Mouse (Mus musculus) lung, embryonic 14.5 days (tissue): ENCODE data around the gene Cntnap5c. TPM values are rescaled to one million over a fixed set of nuclear protein-coding genes. Genes with fewer than 3 reads are reported as not detected.

ENCODE experiments used
- ATAC-seq: fragments of 200-750 bp; cut with Nextera tagmentation; 2 replicates; pipeline ENCODE4 v1.8.0; 2017; ENCODE audit warnings: mild to moderate bottlenecking, moderate TSS enrichment, moderate library complexity; ENCODE audit not compliant: insufficient read depth
- DNase-seq: peaks from one replicate; pipeline ENCODE4 v3.0.0-alpha.2; 2015
- H3K27ac ChIP-seq: fragments of 300-500 bp; sonication (generic); 2 replicates; pipeline ENCODE4 v1.5.1; 2014; ENCODE audit warnings: low read depth, mild to moderate bottlenecking, moderate library complexity
- H3K27me3 ChIP-seq: fragments of 300-500 bp; sonication (generic); 2 replicates; pipeline ENCODE4 v1.6.1; 2014; ENCODE audit warnings: low read length, control low read depth; ENCODE audit not compliant: insufficient read depth
- H3K36me3 ChIP-seq: fragments of 300-500 bp; sonication (generic); 2 replicates; pipeline ENCODE4 v1.6.1; 2014; ENCODE audit warnings: control low read depth; ENCODE audit not compliant: insufficient read depth
- H3K4me1 ChIP-seq: fragments of 300-500 bp; sonication (generic); 2 replicates; pipeline ENCODE4 v1.6.1; 2014; ENCODE audit warnings: antibody characterized with exemption, control low read depth; ENCODE audit not compliant: insufficient read depth
- H3K4me2 ChIP-seq: fragments of 300-500 bp; sonication (generic); 2 replicates; pipeline ENCODE4 v1.6.1; 2014; ENCODE audit warnings: mild to moderate bottlenecking
- H3K4me3 ChIP-seq: fragments of 300-500 bp; sonication (generic); 2 replicates; pipeline ENCODE4 v1.5.1; 2014; ENCODE audit warnings: low read depth, low read length
- H3K9ac ChIP-seq: fragments of 300-500 bp; sonication (generic); 2 replicates; pipeline ENCODE4 v1.6.1; 2014
- H3K9me3 ChIP-seq: fragments of 300-500 bp; sonication (generic); 2 replicates; pipeline ENCODE4 v1.6.1; 2016; ENCODE audit warnings: low read depth, low read length, control low read depth
- CTCF ChIP-seq: IDR thresholded peaks from 2 replicates; pipeline ENCODE4 v1.5.1; 2016; ENCODE audit warnings: antibody characterized with exemption, low read depth
- WGBS: fragments of 180-500 bp; shearing (Covaris S2); extraction: QIAGEN DNeasy Blood & Tissue Kit; methylation state at CpG from one replicate; pipeline ENCODE4 v1.1.7; 2014; 5-methylcytosine and 5-hydroxymethylcytosine counted together
- polyA plus RNA-seq: library from polyadenylated mRNA; unstranded; fragments of >200 nt; fragmentation: Nextera tagmentation; extraction: Ambion mirVana; gene quantifications from 2 replicates; pipeline ENCODE4 v1.2.1, GENCODE M21; 2014

Cntnap5c gene
- polyA plus RNA-seq, 1 experiment from 2014 or later, result not detected

GRCm38 (mm10) chr17:58041178-58041577 is 271.8 kb downstream of the Cntnap5c start:
- H3K27ac ChIP-seq, result no peak overlapping the region

DNA sequence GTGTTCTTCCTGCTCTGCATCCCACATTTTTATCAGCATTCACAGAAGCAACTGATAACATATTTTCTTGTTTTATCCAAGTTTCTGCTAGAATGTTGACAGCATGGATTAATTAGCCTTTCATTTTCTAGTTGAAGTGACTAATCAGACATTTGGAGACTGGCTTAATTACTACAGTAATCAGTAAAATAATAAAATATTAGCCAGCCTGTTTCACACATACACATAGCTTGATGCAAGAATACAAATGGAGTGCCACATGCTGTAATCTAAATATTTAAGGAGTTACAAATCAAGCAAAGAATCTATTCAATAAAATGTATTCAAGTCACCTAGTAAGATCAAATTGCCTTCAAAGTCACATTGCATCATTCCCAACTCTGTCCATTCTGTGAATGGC is 275.8 kb downstream of the Cntnap5c start:
- H3K4me2 ChIP-seq, result no peak overlapping the region
- no peak overlapping the region for H3K9ac ChIP-seq
- no peaks in the 10 kb centered on the region for H3K4me1 ChIP-seq
- H3K4me3 ChIP-seq, result no peak overlapping the region
- no peak for TF ChIP-seq CTCF
- H3K27me3 ChIP-seq, result no peaks in the 10 kb centered on the region
- ATAC-seq, result no peak
- H3K9me3 ChIP-seq, result no peaks in the 10 kb centered on the region
- no peak for DNase-seq
- no peaks in the 10 kb centered on the region for H3K36me3 ChIP-seq
- H3K27ac ChIP-seq, result no peak overlapping the region

More at GRCm38 (mm10) chr17:58041178-58041577, 271.8 kb downstream of the Cntnap5c start:
- H3K9ac ChIP-seq, result no peak overlapping the region
- DNase-seq (peak; percentile 75), ATAC-seq (peak; percentile 97)
- H3K9me3 ChIP-seq, result no peaks in the 10 kb centered on the region
- no peaks in the 10 kb centered on the region for H3K36me3 ChIP-seq
- no peaks in the 10 kb centered on the region for H3K27me3 ChIP-seq
- H3K4me1 ChIP-seq, result no peaks in the 10 kb centered on the region
- H3K4me3 ChIP-seq, result no peak overlapping the region
- 53% methylated on average over 2 of the region's 2 CpGs for WGBS
- TF ChIP-seq CTCF, result no peak
- H3K4me2 ChIP-seq, result no peak overlapping the region

GRCm38 (mm10) chr17:58069912-58070311 is 300.5 kb downstream of the Cntnap5c start:
- no peak for ATAC-seq
- TF ChIP-seq CTCF, result no peak
- no peak overlapping the region for H3K9ac ChIP-seq

GRCm38 (mm10) chr17:58082676-58083075 is 313.3 kb downstream of the Cntnap5c start:
- H3K4me2 ChIP-seq, result no peak overlapping the region
- H3K9me3 ChIP-seq, result no peaks in the 10 kb centered on the region
- H3K27me3 ChIP-seq, result no peaks in the 10 kb centered on the region
- no peaks in the 10 kb centered on the region for H3K36me3 ChIP-seq
- ATAC-seq (no peak), DNase-seq (no peak)
- no peak overlapping the region for H3K27ac ChIP-seq
- 86% methylated on average over 1 of the region's 1 CpGs for WGBS
- H3K4me3 ChIP-seq, result no peak overlapping the region
- no peak overlapping the region for H3K9ac ChIP-seq
- no peak for TF ChIP-seq CTCF
- H3K4me1 ChIP-seq, result no peaks in the 10 kb centered on the region

More at GRCm38 (mm10) chr17:58069912-58070311, 300.5 kb downstream of the Cntnap5c start:
- no peak for DNase-seq
- Histone ChIP-seq H3K4me2 (no peak overlapping the region), H3K9me3 (no peaks in the 10 kb centered on the region), H3K4me3 (no peak overlapping the region), H3K36me3 (no peaks in the 10 kb centered on the region), H3K27ac (no peak overlapping the region), H3K27me3 (no peaks in the 10 kb centered on the region), H3K4me1 (no peaks in the 10 kb centered on the region)
- WGBS, result 82% methylated on average over 7 of the region's 7 CpGs

DNA sequence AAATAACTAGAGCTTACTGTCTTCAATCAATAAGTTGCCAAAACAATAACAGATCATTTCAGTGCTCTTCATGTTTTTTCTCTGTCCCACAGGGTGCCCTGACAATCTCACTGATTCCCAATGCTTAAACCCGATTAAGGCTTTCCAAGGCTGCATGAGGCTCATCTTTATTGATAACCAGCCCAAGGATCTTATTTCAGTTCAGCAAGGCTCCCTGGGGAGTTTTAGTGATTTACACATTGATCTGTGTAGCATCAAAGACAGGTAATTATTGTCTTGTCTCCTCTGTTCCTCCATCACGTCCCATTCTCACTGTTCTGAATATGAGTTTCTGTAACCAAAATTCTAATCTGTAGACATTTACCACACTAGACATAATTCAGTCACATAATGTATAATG is 335.1 kb downstream of the Cntnap5c start:
- Histone ChIP-seq H3K36me3 (no peaks in the 10 kb centered on the region), H3K27me3 (no peaks in the 10 kb centered on the region), H3K9ac (no peak overlapping the region), H3K4me1 (no peaks in the 10 kb centered on the region), H3K4me2 (no peak overlapping the region), H3K27ac (no peak overlapping the region), H3K9me3 (no peaks in the 10 kb centered on the region), H3K4me3 (no peak overlapping the region)
- DNase-seq (no peak), ATAC-seq (no peak)
- no peak for TF ChIP-seq CTCF
- 74% methylated on average over 2 of the region's 2 CpGs for WGBS

DNA sequence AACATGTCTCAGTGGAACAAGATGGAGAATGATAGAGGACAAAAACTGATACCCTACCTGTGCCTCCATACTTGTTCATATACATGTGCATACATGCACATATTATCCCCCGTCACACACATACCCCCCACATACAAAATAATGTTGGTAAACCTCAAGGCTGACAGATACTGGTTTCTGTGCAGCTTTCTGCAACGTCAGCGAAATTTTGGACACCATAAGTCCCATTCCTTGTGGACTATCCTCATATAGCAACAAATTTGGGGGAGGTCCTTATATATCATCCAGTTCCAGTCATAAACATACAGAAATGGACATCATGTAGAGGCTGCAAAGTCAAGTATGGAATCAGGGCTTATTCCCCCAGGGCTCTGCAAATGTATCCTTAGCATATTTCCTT is 338.5 kb downstream of the Cntnap5c start:
- ATAC-seq, result no peak
- H3K36me3 ChIP-seq, result no peaks in the 10 kb centered on the region
- no peak for DNase-seq
- no peak overlapping the region for H3K27ac ChIP-seq
- no peaks in the 10 kb centered on the region for H3K9me3 ChIP-seq
- no peak overlapping the region for H3K9ac ChIP-seq
- no peak overlapping the region for H3K4me2 ChIP-seq
- WGBS, result 92% methylated on average over 3 of the region's 3 CpGs
- TF ChIP-seq CTCF, result no peak
- no peak overlapping the region for H3K4me3 ChIP-seq
- no peaks in the 10 kb centered on the region for H3K4me1 ChIP-seq
- no peaks in the 10 kb centered on the region for H3K27me3 ChIP-seq

GRCm38 (mm10) chr17:58108335-58108734 is 339.0 kb downstream of the Cntnap5c start:
- no peak for TF ChIP-seq CTCF
- ATAC-seq, result no peak
- no peak for DNase-seq
- no peaks in the 10 kb centered on the region for H3K36me3 ChIP-seq
- H3K27ac ChIP-seq, result no peak overlapping the region
- H3K27me3 ChIP-seq, result no peaks in the 10 kb centered on the region
- 61% methylated on average over 1 of the region's 1 CpGs for WGBS
- no peaks in the 10 kb centered on the region for H3K9me3 ChIP-seq
- no peak overlapping the region for H3K9ac ChIP-seq
- H3K4me1 ChIP-seq, result no peaks in the 10 kb centered on the region
- H3K4me2 ChIP-seq, result no peak overlapping the region
- H3K4me3 ChIP-seq, result no peak overlapping the region

DNA sequence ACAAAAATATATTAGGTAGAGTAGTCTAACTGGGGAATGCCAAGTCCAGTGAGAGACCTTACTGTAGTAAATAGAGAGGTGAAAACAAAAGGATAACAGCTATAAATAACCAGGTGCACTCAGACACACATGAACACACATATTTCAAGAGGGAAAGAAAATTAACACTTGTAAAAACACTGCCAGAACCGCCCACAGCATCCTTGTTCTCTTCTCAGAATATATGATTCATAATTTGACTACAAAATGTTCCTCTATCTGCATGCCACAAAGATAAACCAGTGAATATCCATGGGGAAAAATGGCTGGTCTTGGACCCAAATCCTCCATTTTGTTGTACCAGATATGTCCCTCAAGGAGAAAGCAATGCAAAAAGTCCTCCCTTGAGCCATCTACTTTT is 417.8 kb downstream of the Cntnap5c start:
- ATAC-seq, result no peak
- Histone ChIP-seq H3K9me3 (no peaks in the 10 kb centered on the region), H3K27ac (no peak overlapping the region), H3K9ac (no peak overlapping the region), H3K4me3 (no peak overlapping the region), H3K4me2 (no peak overlapping the region), H3K4me1 (no peaks in the 10 kb centered on the region), H3K27me3 (no peaks in the 10 kb centered on the region), H3K36me3 (no peaks in the 10 kb centered on the region)
- no peak for DNase-seq
- 76% methylated on average over 1 of the region's 1 CpGs for WGBS
- no peak for TF ChIP-seq CTCF
